Mouse (Mus musculus): ENCODE measurements around the gene Fscn2.
"Not testable (repeated sequence)": the region's sequence is repeated elsewhere in the genome, so short reads cannot be mapped to it uniquely, and the experiment has no call there.

Gene Fscn2

GRCm38 (mm10) chr11:120346383-120347034, 14.8 kb upstream of the Fscn2 start:
- DNase-seq: not testable (repeated sequence)

- peak; percentile 41 to 55 for DNase-seq
These were observed 14.0 kb upstream of the Fscn2 start for GRCm38 (mm10) chr11:120347301-120347700.

GRCm38 (mm10) chr11:120347791-120348683, 13.3 kb upstream of the Fscn2 start, which contains the start of gene Actg1:
Actg1 (minus strand) TSS chr11:120348542.
- peak; percentile 83 to 90 for DNase-seq

- peak; percentile 47 to 66 for DNase-seq
These were observed 12.5 kb upstream of the Fscn2 start for GRCm38 (mm10) chr11:120348684-120349370.

GRCm38 (mm10) chr11:120349371-120349985, 11.9 kb upstream of the Fscn2 start:
- peak in 1 of 2 experiments; percentile 57 for DNase-seq

- peak; percentile 62 to 73 for DNase-seq
These were observed 11.2 kb upstream of the Fscn2 start for GRCm38 (mm10) chr11:120349986-120350702.

GRCm38 (mm10) chr11:120350711-120351110, 10.6 kb upstream of the Fscn2 start:
- peak; percentile 15 to 47 for DNase-seq

GRCm38 (mm10) chr11:120351250-120352092, 9.9 kb upstream of the Fscn2 start:
- peak; percentile 1 to 4 for DNase-seq

GRCm38 (mm10) chr11:120352093-120352350, 9.3 kb upstream of the Fscn2 start:
- DNase-seq: peak; percentile 1 to 13

GRCm38 (mm10) chr11:120352571-120353290, 8.6 kb upstream of the Fscn2 start:
- DNase-seq: peak; percentile 4 to 19

- DNase-seq: peak; percentile 78 to 79
These were observed 7.6 kb upstream of the Fscn2 start for GRCm38 (mm10) chr11:120353500-120354303.

- peak in 1 of 2 experiments; percentile 2 for DNase-seq
These were observed 6.7 kb upstream of the Fscn2 start for GRCm38 (mm10) chr11:120354304-120355276.

- DNase-seq: peak in 1 of 2 experiments; percentile 2
These were observed 5.9 kb upstream of the Fscn2 start for GRCm38 (mm10) chr11:120355277-120356039.

- DNase-seq: peak in 1 of 2 experiments; percentile 6
These were observed 5.0 kb upstream of the Fscn2 start for GRCm38 (mm10) chr11:120356319-120356840.

- no peak for DNase-seq
These were observed 4.4 kb upstream of the Fscn2 start for GRCm38 (mm10) chr11:120356900-120357299.

- no peak for DNase-seq
These were observed 3.4 kb upstream of the Fscn2 start for GRCm38 (mm10) chr11:120357791-120358401.

- DNase-seq: no peak
These were observed 1.9 kb upstream of the Fscn2 start for GRCm38 (mm10) chr11:120359391-120359790.
